Comparison of ENCODE assay signal across 30 mouse cellular contexts in genomic region chr6:119227001-119227400, GRCm38 (mm10). TPM values are rescaled to one million over a fixed set of nuclear protein-coding genes. Genes with fewer than 3 reads are reported as not detected.
"Had no signal": no experiment of that assay in that cellular context is flagged by ENCODE, and none has a peak within 500 bp of the region (broad histone marks: within the 10 kb centered on the region; RNA-seq: fewer than 3 reads in every experiment).

No protein-coding gene starts in this region.

- ATAC-seq: forebrain, embryonic 13.5 days; forebrain, embryonic 14.5 days; forebrain, embryonic 15.5 days; forebrain, embryonic 16.5 days; forebrain, postnatal 0 days had no signal

- H3K36me3 ChIP-seq: forebrain, embryonic 15.5 days had no signal

- DNase-seq: cerebellum, adult 8-10 months; cerebellum, adult 9-10 months; cerebellum, adult 9-11 months; cerebellum, postnatal 10 days; cerebellum, postnatal 14 days; cerebellum, postnatal 25 days; cerebellum, postnatal 36 days; embryo, embryonic 11 days; forebrain, postnatal 0 days; gastrocnemius, adult 2 months; gastrocnemius, postnatal 10 days; gastrocnemius, postnatal 14 days; gastrocnemius, postnatal 25 days; gastrocnemius, postnatal 36 days; heart, adult 18-20 months; heart, adult 2 months had no signal

- H3K4me3 ChIP-seq: embryonic facial prominence, embryonic 10.5 days; embryonic facial prominence, embryonic 12.5 days; embryonic facial prominence, embryonic 13.5 days; embryonic facial prominence, embryonic 15.5 days; erythroblast, embryonic 14.5 days; forebrain, embryonic 10.5 days; forebrain, embryonic 12.5 days; forebrain, embryonic 13.5 days; forebrain, embryonic 15.5 days; gastrocnemius, adult 2 months; heart, adult 2 months had no signal

- H3K27ac ChIP-seq: embryonic facial prominence, embryonic 10.5 days; embryonic facial prominence, embryonic 12.5 days; embryonic facial prominence, embryonic 13.5 days; embryonic facial prominence, embryonic 15.5 days; forebrain, embryonic 10.5 days; forebrain, embryonic 12.5 days; forebrain, embryonic 13.5 days; forebrain, embryonic 15.5 days; gastrocnemius, adult 2 months; heart, adult 2 months had no signal

- H3K27me3 ChIP-seq: embryonic facial prominence, embryonic 12.5 days; embryonic facial prominence, embryonic 13.5 days; embryonic facial prominence, embryonic 15.5 days; forebrain, embryonic 12.5 days; forebrain, embryonic 13.5 days; forebrain, embryonic 15.5 days had no signal

- H3K9me3 ChIP-seq: embryonic facial prominence, embryonic 10.5 days; embryonic facial prominence, embryonic 12.5 days; embryonic facial prominence, embryonic 13.5 days; embryonic facial prominence, embryonic 15.5 days; forebrain, embryonic 10.5 days; forebrain, embryonic 12.5 days; forebrain, embryonic 13.5 days; forebrain, embryonic 15.5 days had no signal

- H3K4me2 ChIP-seq: embryonic facial prominence, embryonic 12.5 days; embryonic facial prominence, embryonic 13.5 days; embryonic facial prominence, embryonic 15.5 days; forebrain, embryonic 12.5 days; forebrain, embryonic 13.5 days; forebrain, embryonic 15.5 days had no signal

- H3K9ac ChIP-seq: embryonic facial prominence, embryonic 12.5 days; embryonic facial prominence, embryonic 13.5 days; embryonic facial prominence, embryonic 15.5 days; forebrain, embryonic 12.5 days; forebrain, embryonic 13.5 days; forebrain, embryonic 15.5 days; forebrain, postnatal 0 days had no signal

- H3K4me1 ChIP-seq: embryonic facial prominence, embryonic 10.5 days; embryonic facial prominence, embryonic 12.5 days; embryonic facial prominence, embryonic 13.5 days; embryonic facial prominence, embryonic 15.5 days had no signal

RNA-seq across cellular contexts. Expression of gene Cacna2d4, which starts 9.3 kb away (rescaled TPM):
- total RNA-seq: heart, adult 18-20 months; heart, adult 2 months; heart, adult 8-10 months had no signal
- polyA plus RNA-seq: embryonic facial prominence, embryonic 10.5 days; embryonic facial prominence, embryonic 11.5 days; embryonic facial prominence, embryonic 12.5 days; embryonic facial prominence, embryonic 13.5 days; erythroblast, embryonic 14.5 days; forebrain, embryonic 10.5 days; forebrain, embryonic 12.5 days had no signal

RNA-seq across cellular contexts. Expression of gene Cacna1c, which starts 30.8 kb away (rescaled TPM):
- total RNA-seq: granulocyte monocyte progenitor cell, adult 5-6 weeks had no signal
